Mouse (Mus musculus) midbrain, embryonic 13.5 days (tissue): ENCODE measurements around the gene Kcnj1. TPM values are rescaled to one million over a fixed set of nuclear protein-coding genes. Genes with fewer than 3 reads are reported as not detected.

ENCODE experiments used
- ATAC-seq: fragments of 200-750 bp; cut with Nextera tagmentation; 2 replicates; pipeline ENCODE4 v1.8.0; 2017; ENCODE audit warnings: mild to moderate bottlenecking, moderate TSS enrichment, moderate library complexity
- H3K27ac ChIP-seq: fragments of 300-500 bp; sonication (generic); 2 replicates; pipeline ENCODE4 v1.5.1; 2015; ENCODE audit warnings: inconsistent platforms, mild to moderate bottlenecking, moderate library complexity
- H3K27me3 ChIP-seq: fragments of 300-500 bp; sonication (generic); 2 replicates; pipeline ENCODE4 v1.6.1; 2015; ENCODE audit warnings: mild to moderate bottlenecking, inconsistent platforms
- H3K36me3 ChIP-seq: fragments of 300-500 bp; sonication (generic); 2 replicates; pipeline ENCODE4 v1.6.1; 2015; ENCODE audit warnings: mild to moderate bottlenecking, inconsistent platforms
- H3K4me1 ChIP-seq: fragments of 300-500 bp; sonication (generic); replicated peaks from 2 replicates; pipeline ENCODE4 v1.6.1; 2015; ENCODE audit warnings: inconsistent platforms
- H3K4me2 ChIP-seq: fragments of 300-500 bp; sonication (generic); replicated peaks from 2 replicates; pipeline ENCODE4 v1.6.1; 2015; ENCODE audit warnings: moderate library complexity, mild to moderate bottlenecking, inconsistent platforms
- H3K4me3 ChIP-seq: fragments of 300-500 bp; sonication (generic); replicated peaks from 2 replicates; pipeline ENCODE4 v1.5.1; 2015; ENCODE audit warnings: mild to moderate bottlenecking, inconsistent platforms
- H3K9ac ChIP-seq: fragments of 300-500 bp; sonication (generic); replicated peaks from 2 replicates; pipeline ENCODE4 v1.6.1; 2015; ENCODE audit warnings: mild to moderate bottlenecking, inconsistent platforms
- H3K9me3 ChIP-seq: fragments of 300-500 bp; sonication (generic); 2 replicates; pipeline ENCODE4 v1.6.1; 2016; ENCODE audit warnings: mild to moderate bottlenecking, inconsistent platforms
- WGBS: fragments of 180-500 bp; shearing (Covaris S2); methylation state at CpG from one replicate; pipeline ENCODE4 v1.1.7; 2015; 5-methylcytosine and 5-hydroxymethylcytosine counted together
- polyA plus RNA-seq: library from polyadenylated mRNA; unstranded; fragments of >200 nt; fragmentation: Nextera tagmentation; extraction: Ambion mirVana; gene quantifications from 2 replicates; pipeline ENCODE4 v1.2.1, GENCODE M21; 2015

Kcnj1 gene
- polyA plus RNA-seq, 1 experiment from 2014 or later = not detected

GRCm38 (mm10) chr9:32400662-32401161 is 28.4 kb downstream of the Kcnj1 start:
- H3K27ac ChIP-seq = no peak overlapping the region
- H3K27me3 ChIP-seq = peaks cover 5% of the 10 kb centered on the region; the same call in 1 of the 2 replicates
- H3K36me3 ChIP-seq = no peaks in the 10 kb centered on the region
- no peak for ATAC-seq
- H3K4me3 ChIP-seq = no peak overlapping the region
- no peak overlapping the region for H3K4me2 ChIP-seq
- no peaks in the 10 kb centered on the region for H3K9me3 ChIP-seq
- no peak overlapping the region for H3K9ac ChIP-seq
- 77% methylated on average over 5 of the region's 5 CpGs for WGBS
- H3K4me1 ChIP-seq = no peaks in the 10 kb centered on the region

DNA sequence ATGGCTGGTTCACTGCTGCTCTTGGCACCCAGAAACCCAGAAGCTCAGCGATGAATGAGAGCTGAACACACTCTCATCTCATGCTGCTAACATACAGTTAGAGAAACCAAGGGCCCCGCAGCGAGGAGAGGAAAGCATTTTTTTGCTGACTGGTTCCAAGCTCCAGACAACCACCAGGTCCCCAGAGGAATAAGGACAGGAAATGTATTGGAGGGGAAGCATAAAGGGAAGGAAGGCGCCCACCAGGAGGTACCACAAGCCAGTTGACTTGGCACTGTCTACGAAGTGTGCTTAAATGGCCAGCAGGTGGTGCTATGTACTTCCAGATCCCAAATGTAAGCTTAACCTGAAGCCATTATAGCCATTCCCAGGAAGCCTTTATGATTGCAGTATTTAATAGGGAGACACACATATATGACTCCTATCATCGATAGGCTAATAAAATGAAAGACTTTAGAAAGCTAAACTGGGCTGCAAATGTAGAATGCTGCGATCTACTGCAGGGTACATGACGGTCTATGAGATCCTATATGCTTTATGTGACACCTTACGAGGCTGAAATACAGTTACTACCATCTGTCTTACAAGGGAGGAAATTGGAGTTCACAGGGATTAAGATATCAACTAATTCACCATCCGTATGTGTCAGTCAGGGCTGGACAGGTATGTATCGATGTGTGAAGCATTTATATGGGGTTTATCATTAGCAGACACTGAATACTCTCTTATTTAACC is 33.1 kb downstream of the Kcnj1 start:
- Histone ChIP-seq H3K27me3 (peaks cover 32% of the 10 kb centered on the region), H3K4me1 (peaks cover 12% of the 10 kb centered on the region), H3K27ac (no peak overlapping the region), H3K9ac (no peak overlapping the region), H3K36me3 (no peaks in the 10 kb centered on the region), H3K4me3 (no peak overlapping the region), H3K4me2 (no peak overlapping the region), H3K9me3 (no peaks in the 10 kb centered on the region)
- peak; percentile 64 for ATAC-seq
- WGBS = 40% methylated on average over 11 of the region's 11 CpGs

- Histone ChIP-seq H3K27ac (no peak overlapping the region), H3K4me2 (peak overlapping the region; percentile 95), H3K4me3 (peak overlapping the region; percentile 51), H3K27me3 (peaks cover 45% of the 10 kb centered on the region), H3K9me3 (no peaks in the 10 kb centered on the region), H3K9ac (peak overlapping the region; percentile 77), H3K36me3 (no peaks in the 10 kb centered on the region), H3K4me1 (peaks cover 12% of the 10 kb centered on the region)
- 12% methylated on average over 8 of the region's 8 CpGs for WGBS
- peak; percentile 49 for ATAC-seq
Observed at GRCm38 (mm10) chr9:32408730-32409059, 36.4 kb downstream of the Kcnj1 start.

- under 1% methylated on average over 47 of the region's 47 CpGs for WGBS
- Histone ChIP-seq H3K36me3 (no peaks in the 10 kb centered on the region), H3K9ac (peak overlapping the region; percentile 77), H3K27me3 (peaks cover 44% of the 10 kb centered on the region), H3K27ac (no peak overlapping the region), H3K4me1 (peaks cover 12% of the 10 kb centered on the region), H3K4me2 (peak overlapping the region; percentile 95), H3K4me3 (peak overlapping the region; percentile 51), H3K9me3 (no peaks in the 10 kb centered on the region)
- peak; percentile 48 for ATAC-seq
Observed at GRCm38 (mm10) chr9:32409060-32409961, 37.0 kb downstream of the Kcnj1 start.

DNA sequence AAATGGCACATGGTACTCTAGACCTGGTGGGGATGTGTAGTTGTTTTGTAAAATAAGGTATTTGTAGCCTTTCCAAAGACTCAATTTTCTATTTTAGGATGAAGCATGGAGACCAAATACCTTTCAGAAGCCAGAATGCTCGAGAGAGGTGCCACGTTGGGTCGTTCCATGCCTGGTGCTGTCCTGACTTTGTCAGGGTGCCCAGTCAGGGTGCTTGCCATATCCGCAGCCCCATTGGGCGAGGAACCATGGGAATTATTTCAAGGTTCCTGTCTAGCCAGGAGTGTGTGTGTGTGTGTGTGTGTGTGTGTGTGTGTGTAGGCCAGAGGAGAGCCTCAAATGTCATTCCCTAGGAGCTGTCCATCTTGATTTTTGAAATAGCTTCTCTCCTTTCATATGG is 38.4 kb downstream of the Kcnj1 start:
- Histone ChIP-seq H3K4me2 (no peak overlapping the region), H3K36me3 (no peaks in the 10 kb centered on the region), H3K9me3 (no peaks in the 10 kb centered on the region), H3K9ac (no peak overlapping the region), H3K4me1 (peaks cover 16% of the 10 kb centered on the region), H3K27ac (no peak overlapping the region), H3K4me3 (no peak overlapping the region), H3K27me3 (peaks cover 40% of the 10 kb centered on the region)
- 89% methylated on average over 5 of the region's 5 CpGs for WGBS
- ATAC-seq = no peak

GRCm38 (mm10) chr9:32411507-32411906 is 39.2 kb downstream of the Kcnj1 start:
- ATAC-seq = no peak
- H3K27ac ChIP-seq = no peak overlapping the region
- H3K36me3 ChIP-seq = no peaks in the 10 kb centered on the region
- H3K9me3 ChIP-seq = no peaks in the 10 kb centered on the region
- no peak overlapping the region for H3K4me3 ChIP-seq
- no peak overlapping the region for H3K4me2 ChIP-seq
- peaks cover 36% of the 10 kb centered on the region for H3K27me3 ChIP-seq
- no peak overlapping the region for H3K9ac ChIP-seq
- WGBS = 92% methylated on average over 5 of the region's 5 CpGs
- H3K4me1 ChIP-seq = peaks cover 16% of the 10 kb centered on the region

- H3K27me3 ChIP-seq = peaks cover 24% of the 10 kb centered on the region
- H3K27ac ChIP-seq = no peak overlapping the region
- no peak for ATAC-seq
- peaks cover 22% of the 10 kb centered on the region for H3K4me1 ChIP-seq
- H3K9ac ChIP-seq = no peak overlapping the region
- no peaks in the 10 kb centered on the region for H3K36me3 ChIP-seq
- H3K9me3 ChIP-seq = no peaks in the 10 kb centered on the region
- no peak overlapping the region for H3K4me3 ChIP-seq
- no peak overlapping the region for H3K4me2 ChIP-seq
- WGBS = 75% methylated on average over 10 of the region's 10 CpGs
Observed at GRCm38 (mm10) chr9:32412836-32413580, 40.7 kb downstream of the Kcnj1 start.

GRCm38 (mm10) chr9:32414956-32415355 is 42.7 kb downstream of the Kcnj1 start:
- Histone ChIP-seq H3K4me1 (peaks cover 10% of the 10 kb centered on the region; the same call in 1 of the 2 replicates), H3K4me2 (no peak overlapping the region), H3K36me3 (no peaks in the 10 kb centered on the region), H3K9ac (no peak overlapping the region), H3K9me3 (no peaks in the 10 kb centered on the region), H3K27ac (no peak overlapping the region), H3K4me3 (no peak overlapping the region), H3K27me3 (peaks cover 16% of the 10 kb centered on the region; the same call in 1 of the 2 replicates)
- WGBS = 16% methylated on average over 1 of the region's 1 CpGs
- ATAC-seq = no peak

DNA sequence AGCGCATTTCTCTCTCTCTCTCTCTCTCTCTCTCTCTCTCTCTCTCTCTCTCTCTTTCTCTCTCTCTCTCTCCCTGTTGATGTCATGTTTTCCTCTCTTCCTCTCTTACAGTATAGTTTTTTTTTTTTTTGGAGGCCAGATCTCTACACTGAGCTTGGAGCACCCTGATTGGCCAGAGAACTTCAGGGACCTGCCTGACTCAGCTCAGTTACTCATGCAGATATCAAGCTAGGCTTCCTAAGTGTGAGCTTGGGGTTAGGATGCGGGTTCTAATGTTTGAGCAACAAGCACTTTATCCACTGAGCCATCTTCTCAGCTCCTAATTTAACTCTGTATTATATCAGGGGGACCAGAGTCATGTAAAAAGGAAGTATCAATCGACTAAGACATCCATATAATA is 43.7 kb downstream of the Kcnj1 start:
- Histone ChIP-seq H3K4me1 (peaks cover 10% of the 10 kb centered on the region; the same call in 1 of the 2 replicates), H3K4me3 (no peak overlapping the region), H3K27me3 (peaks cover 7% of the 10 kb centered on the region; the same call in 1 of the 2 replicates), H3K27ac (no peak overlapping the region), H3K9ac (no peak overlapping the region), H3K36me3 (no peaks in the 10 kb centered on the region), H3K9me3 (no peaks in the 10 kb centered on the region), H3K4me2 (no peak overlapping the region)
- 92% methylated on average over 3 of the region's 3 CpGs for WGBS
- no peak for ATAC-seq

DNA sequence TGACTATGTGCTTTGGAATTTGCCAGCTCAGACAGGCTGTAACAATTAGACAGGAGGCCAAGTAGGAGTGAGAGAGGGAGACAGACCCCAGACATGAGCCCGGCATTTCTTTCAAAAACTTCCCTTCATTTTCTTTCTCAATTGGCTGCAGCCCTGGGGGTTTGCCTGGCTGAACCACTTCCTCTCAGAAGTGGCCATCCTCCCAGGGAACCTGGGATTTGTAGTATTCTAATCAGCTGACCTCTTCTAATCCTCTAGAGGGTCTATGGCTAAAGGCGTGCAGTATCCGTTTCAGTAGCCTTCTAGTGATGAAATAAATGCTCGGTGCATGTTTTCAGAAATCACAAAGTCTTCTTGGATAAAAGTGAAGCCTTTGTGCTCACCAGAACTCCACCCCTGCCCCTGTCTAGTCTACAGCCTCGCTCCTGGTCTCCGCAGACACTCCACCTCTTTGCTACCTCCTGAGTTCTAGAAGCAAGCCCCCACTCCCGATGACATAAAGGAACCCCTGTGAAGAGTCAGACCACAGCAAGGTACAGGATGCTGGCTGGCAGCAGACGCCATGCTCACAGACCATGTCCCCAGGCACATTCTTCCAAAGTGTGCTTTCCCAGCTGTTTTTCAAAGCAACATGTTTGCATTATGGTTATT is 45.3 kb downstream of the Kcnj1 start:
- Histone ChIP-seq H3K27ac (no peak overlapping the region), H3K9ac (no peak overlapping the region), H3K36me3 (no peaks in the 10 kb centered on the region), H3K4me1 (peaks cover 10% of the 10 kb centered on the region; the same call in 1 of the 2 replicates), H3K4me2 (no peak overlapping the region), H3K9me3 (no peaks in the 10 kb centered on the region), H3K27me3 (no peaks in the 10 kb centered on the region), H3K4me3 (no peak overlapping the region)
- 32% methylated on average over 8 of the region's 8 CpGs for WGBS
- no peak for ATAC-seq

GRCm38 (mm10) chr9:32420711-32421110 is 48.4 kb downstream of the Kcnj1 start:
- Histone ChIP-seq H3K36me3 (no peaks in the 10 kb centered on the region), H3K4me1 (peaks cover 6% of the 10 kb centered on the region; the same call in 1 of the 2 replicates), H3K4me3 (no peak overlapping the region), H3K9ac (no peak overlapping the region), H3K27me3 (no peaks in the 10 kb centered on the region), H3K9me3 (no peaks in the 10 kb centered on the region), H3K27ac (no peak overlapping the region), H3K4me2 (no peak overlapping the region)
- ATAC-seq = no peak
